Mouse (Mus musculus) bone marrow, adult 2 months (tissue): ENCODE data around the gene Gal3st2b.
"Not testable (repeated sequence)": the region's sequence is repeated elsewhere in the genome, so short reads cannot be mapped to it uniquely, and the experiment has no call there.

Experiments used
- CTCF ChIP-seq: fragments of 200-500 bp; IDR thresholded peaks from 2 replicates; pipeline ENCODE4 v1.5.1; 2011; ENCODE audit warnings: low read length, control low read depth; ENCODE audit not compliant: control insufficient read depth, insufficient read depth
- POLR2A ChIP-seq: fragments of 200-500 bp; IDR thresholded peaks from 2 replicates; pipeline ENCODE4 v1.6.1; 2011; ENCODE audit warnings: low read depth, mild to moderate bottlenecking, control low read depth, low read length, borderline replicate concordance; ENCODE audit not compliant: control insufficient read depth

DNA sequence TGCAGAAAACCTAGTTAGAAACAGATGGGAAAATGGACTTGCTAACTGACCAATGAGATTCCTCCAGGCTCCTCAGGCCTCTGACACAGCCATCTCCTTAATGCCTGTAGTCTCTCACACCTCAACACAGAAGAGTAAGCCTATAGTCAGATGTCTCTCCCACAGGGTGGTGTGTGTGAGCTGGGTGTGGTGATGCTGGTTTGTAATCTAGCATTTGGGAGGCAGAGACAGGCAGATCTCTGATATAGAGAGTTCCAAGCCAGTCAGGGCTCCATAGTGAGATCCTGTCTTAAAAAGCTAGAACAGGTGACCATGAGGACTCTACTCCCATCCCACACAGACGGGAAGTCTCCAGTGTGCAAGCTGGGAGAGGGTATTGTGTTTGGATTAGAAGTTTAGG lies 664 bp downstream of the Gal3st2b start:
- TF ChIP-seq CTCF, POLR2A: not testable (repeated sequence)
